Mouse (Mus musculus) spleen, postnatal 4 days (tissue): ENCODE data around the gene Vwce.
A peak's percentile ranks its signal among the peaks of the same experiment; 100 is the strongest.

ENCODE experiments used
- DNase-seq, 2 experiments: peaks; one replicate each; pipeline ENCODE4 v3.0.0; 2022; ENCODE audit warnings: low spot score in 2 of 2

Vwce gene

GRCm38 (mm10) chr19:10689470-10690166, 55.6 kb downstream of the Vwce start:
- no peak for DNase-seq

- no peak for DNase-seq
Measured at GRCm38 (mm10) chr19:10690336-10690735, 56.3 kb downstream of the Vwce start.

- DNase-seq: no peak
Measured at GRCm38 (mm10) chr19:10691121-10691520, 57.1 kb downstream of the Vwce start.

GRCm38 (mm10) chr19:10691660-10692059, 57.6 kb downstream of the Vwce start:
- no peak for DNase-seq

- no peak for DNase-seq
Measured at GRCm38 (mm10) chr19:10692361-10692760, 58.3 kb downstream of the Vwce start.

- no peak for DNase-seq
Measured at GRCm38 (mm10) chr19:10693926-10694682, 60.1 kb downstream of the Vwce start.

GRCm38 (mm10) chr19:10695801-10696200, 61.8 kb downstream of the Vwce start:
- DNase-seq: no peak

- DNase-seq: no peak
Measured at GRCm38 (mm10) chr19:10698131-10698991, 64.3 kb downstream of the Vwce start.

GRCm38 (mm10) chr19:10699851-10700250, 65.8 kb downstream of the Vwce start:
- no peak for DNase-seq

GRCm38 (mm10) chr19:10701013-10701726, 67.2 kb downstream of the Vwce start:
- no peak for DNase-seq

- no peak for DNase-seq
Measured at GRCm38 (mm10) chr19:10702125-10702524, 68.1 kb downstream of the Vwce start.

- DNase-seq: no peak
Measured at GRCm38 (mm10) chr19:10703470-10703869, 69.5 kb downstream of the Vwce start.

- no peak for DNase-seq
Measured at GRCm38 (mm10) chr19:10707087-10707875, 73.3 kb downstream of the Vwce start.

- no peak for DNase-seq
Measured at GRCm38 (mm10) chr19:10707881-10708280, 73.9 kb downstream of the Vwce start.

- peak in 1 of 2 experiments; percentile 56 for DNase-seq
Measured at GRCm38 (mm10) chr19:10708900-10709299, 74.9 kb downstream of the Vwce start.

- DNase-seq: peak; percentile 94 to 98
Measured at GRCm38 (mm10) chr19:10709360-10710087, 75.5 kb downstream of the Vwce start.

- DNase-seq: peak; percentile 66 to 83
Measured at GRCm38 (mm10) chr19:10710088-10710511, 76.1 kb downstream of the Vwce start.

- no peak for DNase-seq
Measured at GRCm38 (mm10) chr19:10710751-10711150, 76.7 kb downstream of the Vwce start.

- DNase-seq: peak in 1 of 2 experiments; percentile 57
Measured at GRCm38 (mm10) chr19:10712194-10712593, 78.2 kb downstream of the Vwce start.

- peak in 1 of 2 experiments; percentile 58 for DNase-seq
Measured at GRCm38 (mm10) chr19:10712646-10713045, 78.6 kb downstream of the Vwce start.
